Comparison of ENCODE assay signal across 21 mouse cellular contexts in the genomic region with DNA sequence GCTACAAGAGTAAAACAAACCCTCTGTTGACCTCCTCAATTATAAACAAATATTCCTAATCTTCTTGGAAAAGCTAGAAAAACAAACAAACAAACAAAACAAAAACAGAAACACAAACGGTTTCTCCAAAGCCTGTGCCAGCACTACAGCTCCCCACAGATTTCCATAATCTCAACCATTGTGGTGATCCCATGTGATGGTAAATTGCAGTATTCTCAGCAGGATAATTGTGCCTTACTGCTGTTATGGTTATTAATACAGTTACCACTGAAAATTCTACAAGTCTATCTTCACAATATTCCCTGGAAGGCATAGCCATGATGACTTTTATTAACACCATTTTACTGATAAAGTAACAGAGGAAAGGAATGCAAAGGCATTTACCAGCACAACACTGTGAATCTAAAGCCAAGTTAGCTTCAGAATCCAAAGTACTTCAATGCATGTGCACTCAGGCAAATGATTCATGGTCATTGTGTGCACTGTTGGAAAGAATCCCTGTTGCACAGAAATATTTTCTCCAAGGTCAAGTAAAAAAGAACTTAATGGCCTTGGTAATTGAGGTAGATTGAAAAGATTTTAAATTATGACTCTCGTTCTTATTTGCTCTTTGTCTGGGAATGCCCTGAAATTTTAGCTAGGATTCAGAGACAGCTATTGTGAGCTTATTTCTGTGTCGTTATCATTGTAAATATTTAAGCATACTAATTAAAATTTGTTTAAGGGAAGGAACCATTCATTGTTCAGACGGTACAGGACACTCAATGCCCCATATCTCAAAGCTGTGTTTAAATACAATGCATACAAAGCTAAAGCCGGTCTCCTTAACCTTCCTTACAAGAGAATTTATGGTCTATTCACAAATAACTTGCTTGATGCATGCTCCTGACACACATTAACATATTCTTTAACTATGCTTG.
DNase-seq lines count a peak whose midpoint lies in the region; ATAC-seq and TF ChIP-seq lines count a peak whose summit lies in the region.
"Had no signal": no experiment of that assay in that cellular context is flagged by ENCODE, and none has a peak within 500 bp of the region (broad histone marks: within the 10 kb centered on the region; RNA-seq: fewer than 3 reads in every experiment).

No protein-coding gene starts in this region.

- TF ChIP-seq CTCF in lung, embryonic 14.5 days (IDR thresholded peaks at IDR 0.05; ENCODE audit: low read depth), result no peak

- H3K36me3 ChIP-seq in lung, embryonic 14.5 days (ENCODE audit: insufficient read depth), result no peaks in the 10 kb centered on the region
- H3K36me3 ChIP-seq: embryonic facial prominence, embryonic 13.5 days had no signal

- H3K27me3 ChIP-seq in lung, embryonic 14.5 days (ENCODE audit: insufficient read depth, low read length), result no peaks in the 10 kb centered on the region
- H3K27me3 ChIP-seq: CH12.LX; embryonic facial prominence, embryonic 13.5 days had no signal

- 57% methylated on average over 5 of the region's 5 CpGs for WGBS in lung, embryonic 14.5 days

- no peaks in the 10 kb centered on the region for H3K9me3 ChIP-seq in lung, embryonic 14.5 days (ENCODE audit: low read depth, low read length)
- H3K9me3 ChIP-seq: embryonic facial prominence, embryonic 13.5 days had no signal

- no peak overlapping the region for H3K4me2 ChIP-seq in lung, embryonic 14.5 days
- H3K4me2 ChIP-seq: embryonic facial prominence, embryonic 13.5 days had no signal

- H3K9ac ChIP-seq in lung, embryonic 14.5 days, result no peak overlapping the region
- H3K9ac ChIP-seq: embryonic facial prominence, embryonic 13.5 days; liver, embryonic 14.5 days had no signal

- peak; percentile 32 for DNase-seq in embryo, embryonic 10 days (ENCODE audit: low spot score)
- DNase-seq in embryo, embryonic 9.5 days (ENCODE audit: extremely low spot score), result no peak
- DNase-seq in lung, embryonic 14.5 days, result peak; percentile 11
- DNase-seq in lung, adult 18-20 months, result no peak
- DNase-seq in NIH3T3 (ENCODE audit: low read depth), result peak; percentile 5
- DNase-seq in mesoderm, embryonic 11.5 days (ENCODE audit: low read depth, low spot score), result peak; percentile 48
- no peak for DNase-seq in layer of hippocampus, adult 9-10 months (ENCODE audit: low spot score)
- DNase-seq in kidney, adult 8-10 months, result no peak
- DNase-seq: adrenal gland, postnatal 25 days; cerebellum, adult 2 months; cerebellum, postnatal 36 days; gastrocnemius, postnatal 25 days; kidney, adult 18-20 months; kidney, postnatal 14 days; right cerebral cortex, postnatal 4 days; thymus, adult 2 months had no signal

- no peak for ATAC-seq in lung, embryonic 14.5 days (ENCODE audit: insufficient read depth)
- ATAC-seq: lung, postnatal 0 days had no signal

- no peak overlapping the region for H3K4me3 ChIP-seq in lung, embryonic 14.5 days (ENCODE audit: low read depth, low read length)
- H3K4me3 ChIP-seq: embryonic facial prominence, embryonic 13.5 days; layer of hippocampus, adult 2 months had no signal

- H3K4me1 ChIP-seq in lung, embryonic 14.5 days (ENCODE audit: insufficient read depth), result no peaks in the 10 kb centered on the region
- H3K4me1 ChIP-seq: embryonic facial prominence, embryonic 13.5 days had no signal

- no peak overlapping the region for H3K27ac ChIP-seq in lung, embryonic 14.5 days (ENCODE audit: low read depth)
- H3K27ac ChIP-seq: embryonic facial prominence, embryonic 13.5 days; layer of hippocampus, adult 2 months; liver, embryonic 14.5 days had no signal

Comparison
In these comparisons a context has a peak if more than half of its experiments do, and no peak if none do; other contexts are left out.
1. DNase-seq: peak in embryo, embryonic 10 days (single experiment), lung, embryonic 14.5 days (single experiment), NIH3T3 (single experiment) and mesoderm, embryonic 11.5 days (single experiment); none in embryo, embryonic 9.5 days (single experiment), lung, adult 18-20 months (0 of 2), layer of hippocampus, adult 9-10 months (single experiment) and kidney, adult 8-10 months (0 of 2).